Mouse (Mus musculus) heart, adult 2 months (tissue): ENCODE data around the gene Asic2. TPM values are rescaled to one million over a fixed set of nuclear protein-coding genes. Genes with fewer than 3 reads are reported as not detected.

Experiments used
- DNase-seq, 2 experiments: peaks; one replicate each; pipeline ENCODE4 v3.0.0; 2021
- H3K27ac ChIP-seq: fragments of 200-600 bp; 2 replicates; pipeline ENCODE4 v1.8.1; 2022
- H3K27me3 ChIP-seq: fragments of 200-500 bp; 2 replicates; pipeline ENCODE4 v1.6.1; 2012; ENCODE audit warnings: mild to moderate bottlenecking, low read length, inconsistent platforms, mixed read lengths; ENCODE audit not compliant: control insufficient read depth, insufficient read depth
- H3K36me3 ChIP-seq: fragments of 200-500 bp; 2 replicates; pipeline ENCODE4 v1.6.1; 2012; ENCODE audit warnings: low read length, inconsistent platforms; ENCODE audit not compliant: control insufficient read depth, insufficient read depth
- H3K4me1 ChIP-seq: fragments of 200-500 bp; 2 replicates; pipeline ENCODE4 v1.6.1; 2011; ENCODE audit warnings: low read length; ENCODE audit not compliant: control insufficient read depth, insufficient read depth
- H3K4me3 ChIP-seq: fragments of 200-600 bp; 2 replicates; pipeline ENCODE4 v1.8.1; 2022
- H3K79me2 ChIP-seq: fragments of 200-500 bp; replicated peaks from 2 replicates; pipeline ENCODE4 v1.6.1; 2012; ENCODE audit warnings: mild to moderate bottlenecking, inconsistent platforms, low read length, moderate library complexity, mixed read lengths; ENCODE audit not compliant: control insufficient read depth, insufficient read depth
- H3K9ac ChIP-seq: fragments of 200-500 bp; 2 replicates; pipeline ENCODE4 v1.6.1; 2012; ENCODE audit warnings: low read depth, mild to moderate bottlenecking, control low read depth, inconsistent platforms, low read length, mixed read lengths
- CTCF ChIP-seq: fragments of 200-600 bp; IDR thresholded peaks from 2 replicates; pipeline ENCODE4 v1.8.1; 2022; ENCODE audit warnings: antibody characterized with exemption, mild to moderate bottlenecking, moderate library complexity
- EP300 ChIP-seq: fragments of 200-500 bp; IDR thresholded peaks from 2 replicates; pipeline ENCODE4 v1.6.1; 2011; ENCODE audit warnings: low read depth, low read length, control low read depth; ENCODE audit not compliant: insufficient read depth
- POLR2A ChIP-seq: fragments of 200-500 bp; IDR thresholded peaks from 2 replicates; pipeline ENCODE4 v1.6.1; 2011; ENCODE audit warnings: mild to moderate bottlenecking, low read depth, low read length, control low read depth; ENCODE audit not compliant: insufficient read depth
- WGBS: fragments of 180-500 bp; shearing (Covaris S2); methylation state at CpG from one replicate; pipeline ENCODE4 v1.1.7; 2018; 5-methylcytosine and 5-hydroxymethylcytosine counted together
- intact Hi-C: fragments of 180-260 bp; cut with DNase I; formaldehyde crosslinking; loops from one replicate; pipeline ENCODE4 v1.15.1; 2025
- polyA plus RNA-seq: library from polyadenylated mRNA; depleted of rRNA; stranded (reverse); fragments of >200 nt; gene quantifications from 2 replicates; pipeline ENCODE4 v1.2.3, GENCODE M21; 2012
- total RNA-seq, 2 experiments: library from RNA; stranded (reverse); gene quantifications; 2 replicates each; pipeline ENCODE4 v1.2.3; 2021

Gene Asic2
- total and polyA plus RNA-seq, 3 experiments = not detected

DNA sequence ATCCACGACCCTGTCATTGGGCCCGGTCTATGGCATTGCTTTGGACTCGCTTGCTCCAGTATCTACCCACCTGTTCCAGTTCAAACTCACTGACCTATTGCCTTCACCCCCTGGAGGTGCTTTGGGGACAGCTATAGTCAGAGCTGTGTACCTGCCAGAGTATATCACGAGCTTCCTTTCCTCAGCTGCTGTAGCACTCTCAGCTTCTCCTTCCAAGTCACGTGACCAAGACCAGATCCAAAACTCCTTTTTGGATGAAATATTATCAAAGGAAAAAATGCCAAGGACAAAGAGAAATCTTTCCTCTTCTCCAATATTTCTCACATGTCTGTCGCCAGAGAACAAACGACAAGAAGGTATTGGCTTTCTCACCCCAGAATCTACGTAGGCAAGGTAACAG, 645.8 kb downstream of the Asic2 start:
- TF ChIP-seq EP300 (no peak), POLR2A (no peak), CTCF (no peak)
- no peaks in the 10 kb centered on the region for H3K4me1 ChIP-seq
- H3K4me3 ChIP-seq = no peak overlapping the region
- 79% methylated on average over 8 of the region's 8 CpGs for WGBS
- H3K79me2 ChIP-seq = no peaks in the 10 kb centered on the region
- H3K36me3 ChIP-seq = no peaks in the 10 kb centered on the region
- H3K9ac ChIP-seq = no peak overlapping the region
- no peaks in the 10 kb centered on the region for H3K27me3 ChIP-seq
- no peak for DNase-seq
- H3K27ac ChIP-seq = no peak overlapping the region
- intact Hi-C loops = no loop called here

- TF ChIP-seq POLR2A = no peak
- TF ChIP-seq EP300 = no peak
- no peak for TF ChIP-seq CTCF
- Histone ChIP-seq H3K9ac (no peak overlapping the region), H3K4me1 (no peaks in the 10 kb centered on the region), H3K36me3 (no peaks in the 10 kb centered on the region), H3K79me2 (no peaks in the 10 kb centered on the region), H3K27me3 (no peaks in the 10 kb centered on the region), H3K27ac (no peak overlapping the region), H3K4me3 (no peak overlapping the region)
- WGBS = 41% methylated on average over 3 of the region's 3 CpGs
- DNase-seq = no peak
- intact Hi-C loops = no loop called here
Measured at GRCm38 (mm10) chr11:81290041-81290440, 678.2 kb downstream of the Asic2 start.

DNA sequence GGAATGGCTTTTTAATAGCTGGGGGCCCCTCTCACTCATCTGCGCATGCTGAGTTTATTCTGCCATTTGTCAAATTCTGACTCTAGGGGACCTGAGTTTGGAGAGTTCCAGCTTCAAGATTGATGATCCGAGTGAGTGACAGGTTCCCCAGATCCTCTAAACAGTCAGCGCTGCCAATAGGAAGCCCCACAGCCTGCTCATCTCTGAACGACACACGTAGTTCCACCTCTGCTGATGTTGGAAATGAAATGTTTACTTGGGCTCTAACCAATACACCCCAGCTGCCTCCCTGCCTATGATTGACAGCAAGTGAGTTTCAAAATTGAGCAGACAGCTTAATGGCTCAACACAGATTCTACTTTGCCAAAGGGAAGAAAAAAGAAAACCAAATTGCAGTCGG, 685.1 kb downstream of the Asic2 start:
- H3K79me2 ChIP-seq = no peaks in the 10 kb centered on the region
- no peak overlapping the region for H3K27ac ChIP-seq
- TF ChIP-seq CTCF (no peak), POLR2A (no peak), EP300 (no peak)
- H3K36me3 ChIP-seq = no peaks in the 10 kb centered on the region
- H3K4me3 ChIP-seq = no peak overlapping the region
- 0 out of 2 replicates have a peak, but pooled peaks cover 2% of the 10 kb centered on the region for H3K27me3 ChIP-seq
- intact Hi-C loops = no loop called here
- DNase-seq = no peak
- H3K9ac ChIP-seq = no peak overlapping the region
- H3K4me1 ChIP-seq = no peaks in the 10 kb centered on the region
- 48% methylated on average over 6 of the region's 6 CpGs for WGBS

- intact Hi-C loops = no loop called here
- Histone ChIP-seq H3K27me3 (0 out of 2 replicates have a peak, but pooled peaks cover 2% of the 10 kb centered on the region), H3K4me1 (no peaks in the 10 kb centered on the region), H3K79me2 (no peaks in the 10 kb centered on the region), H3K9ac (no peak overlapping the region), H3K27ac (no peak overlapping the region), H3K36me3 (no peaks in the 10 kb centered on the region), H3K4me3 (no peak overlapping the region)
- WGBS = 7% methylated on average over 2 of the region's 2 CpGs
- no peak for DNase-seq
- TF ChIP-seq POLR2A (no peak), CTCF (no peak), EP300 (no peak)
Measured at GRCm38 (mm10) chr11:81280070-81280469, 688.2 kb downstream of the Asic2 start.

GRCm38 (mm10) chr11:81277406-81277805, 690.9 kb downstream of the Asic2 start:
- Histone ChIP-seq H3K27me3 (0 out of 2 replicates have a peak, but pooled peaks cover 2% of the 10 kb centered on the region), H3K9ac (no peak overlapping the region), H3K27ac (no peak overlapping the region), H3K4me3 (no peak overlapping the region), H3K36me3 (no peaks in the 10 kb centered on the region), H3K4me1 (no peaks in the 10 kb centered on the region), H3K79me2 (no peaks in the 10 kb centered on the region)
- TF ChIP-seq CTCF = no peak
- TF ChIP-seq POLR2A = no peak
- TF ChIP-seq EP300 = no peak
- intact Hi-C loops = no loop called here
- no peak for DNase-seq
- 64% methylated on average over 5 of the region's 5 CpGs for WGBS

GRCm38 (mm10) chr11:81272677-81273418, 695.4 kb downstream of the Asic2 start:
- Histone ChIP-seq H3K36me3 (no peaks in the 10 kb centered on the region), H3K9ac (no peak overlapping the region), H3K27ac (no peak overlapping the region), H3K4me1 (no peaks in the 10 kb centered on the region), H3K4me3 (no peak overlapping the region), H3K79me2 (no peaks in the 10 kb centered on the region), H3K27me3 (no peaks in the 10 kb centered on the region)
- TF ChIP-seq EP300 = no peak
- no peak for TF ChIP-seq POLR2A
- TF ChIP-seq CTCF = no peak
- intact Hi-C loops = no loop called here
- WGBS = 80% methylated on average over 16 of the region's 16 CpGs
- no peak for DNase-seq
